8 mouse cellular contexts compared by ENCODE assay signal in genomic region chr5:35893805-35894260, GRCm38 (mm10). TPM values are rescaled to one million over a fixed set of nuclear protein-coding genes. Genes with fewer than 3 reads are reported as not detected.
DNase-seq lines count a peak whose midpoint lies in the region; ATAC-seq and TF ChIP-seq lines count a peak whose summit lies in the region.

No protein-coding gene starts in this region.

- H3K79me2 ChIP-seq in heart, adult 2 months (replicated peaks; ENCODE audit: control insufficient read depth, insufficient read depth, low read length): peaks cover 1% of the 10 kb centered on the region; the same call in 1 of the 2 replicates

- TF ChIP-seq CTCF in heart, adult 2 months (IDR thresholded peaks at IDR 0.05): peak; percentile 81

- TF ChIP-seq EP300 in heart, adult 2 months (IDR thresholded peaks at IDR 0.05; ENCODE audit: insufficient read depth, low read depth, low read length): 0 out of 2 replicates have a peak, but pooled peaks have one; percentile 7

- TF ChIP-seq POLR2A in heart, adult 2 months (IDR thresholded peaks at IDR 0.05; ENCODE audit: insufficient read depth, low read depth, low read length): peak; percentile 23; the same call in 1 of the 2 replicates

- H3K27me3 ChIP-seq in embryonic facial prominence, embryonic 10.5 days (replicated peaks; ENCODE audit: low read depth, poor library complexity, severe bottlenecking): peaks cover 15% of the 10 kb centered on the region
- H3K27me3 ChIP-seq in heart, adult 2 months (ENCODE audit: control insufficient read depth, insufficient read depth, low read length): no peaks in the 10 kb centered on the region
- 0 out of 2 replicates have a peak, but pooled peaks cover 4% of the 10 kb centered on the region for H3K27me3 ChIP-seq in limb, embryonic 15.5 days
- no peaks in the 10 kb centered on the region for H3K27me3 ChIP-seq in midbrain, embryonic 15.5 days (replicated peaks)

- under 1% methylated on average over 21 of the region's 21 CpGs for WGBS in embryonic facial prominence, embryonic 10.5 days
- under 1% methylated on average over 21 of the region's 21 CpGs for WGBS in heart, adult 2 months
- 0% methylated on average over 21 of the region's 21 CpGs for WGBS in limb, embryonic 15.5 days
- WGBS in midbrain, embryonic 15.5 days: under 1% methylated on average over 21 of the region's 21 CpGs

- H3K27ac ChIP-seq in embryonic facial prominence, embryonic 10.5 days (replicated peaks): peak overlapping the region; percentile 89
- peak overlapping the region; percentile 93 for H3K27ac ChIP-seq in heart, adult 2 months
- peak overlapping the region; percentile 85 for H3K27ac ChIP-seq in limb, embryonic 15.5 days
- H3K27ac ChIP-seq in midbrain, embryonic 15.5 days: peak overlapping the region; percentile 86

- DNase-seq in layer of hippocampus, adult 11-12 months (ENCODE audit: low spot score): peak; percentile 59
- no peak for DNase-seq in layer of hippocampus, adult 9-10 months (ENCODE audit: low spot score)
- DNase-seq in embryonic facial prominence, embryonic 10.5 days (ENCODE audit: low spot score): peak; percentile 68
- DNase-seq in heart, adult 2 months: peak; percentile 77 to 83
- DNase-seq in kidney, adult 18-20 months: peak; percentile 76
- peak; percentile 18 to 52 for DNase-seq in spleen, postnatal 10 days (ENCODE audit: low spot score in 2 of 2)

- peaks cover 10% of the 10 kb centered on the region; the same call in 1 of the 2 replicates for H3K36me3 ChIP-seq in embryonic facial prominence, embryonic 10.5 days (replicated peaks)
- peaks cover 7% of the 10 kb centered on the region for H3K36me3 ChIP-seq in heart, adult 2 months (ENCODE audit: control insufficient read depth, insufficient read depth, low read length)
- H3K36me3 ChIP-seq in limb, embryonic 15.5 days: no peaks in the 10 kb centered on the region
- H3K36me3 ChIP-seq in midbrain, embryonic 15.5 days (replicated peaks): no peaks in the 10 kb centered on the region

- peaks cover 44% of the 10 kb centered on the region for H3K4me1 ChIP-seq in embryonic facial prominence, embryonic 10.5 days
- H3K4me1 ChIP-seq in heart, adult 2 months (ENCODE audit: control insufficient read depth, insufficient read depth, low read length): peaks cover 20% of the 10 kb centered on the region
- H3K4me1 ChIP-seq in limb, embryonic 15.5 days: peaks cover 42% of the 10 kb centered on the region
- H3K4me1 ChIP-seq in midbrain, embryonic 15.5 days: peaks cover 49% of the 10 kb centered on the region

- H3K9me3 ChIP-seq in embryonic facial prominence, embryonic 10.5 days: no peaks in the 10 kb centered on the region
- no peaks in the 10 kb centered on the region for H3K9me3 ChIP-seq in limb, embryonic 15.5 days
- no peaks in the 10 kb centered on the region for H3K9me3 ChIP-seq in midbrain, embryonic 15.5 days

- peak overlapping the region; percentile 74 for H3K4me3 ChIP-seq in embryonic facial prominence, embryonic 10.5 days
- H3K4me3 ChIP-seq in heart, adult 2 months: peak overlapping the region; percentile 82
- H3K4me3 ChIP-seq in limb, embryonic 15.5 days: peak overlapping the region; percentile 97
- peak overlapping the region; percentile 80 for H3K4me3 ChIP-seq in midbrain, embryonic 15.5 days

- intact Hi-C loops in heart, adult 2 months (cut with DNase I): loop anchor here (1.0 to 2.0 kb wide), 2 partner anchors 14 to 27 kb away; no protein-coding TSS in a partner anchor

- H3K4me2 ChIP-seq in limb, embryonic 15.5 days: peak overlapping the region; percentile 83
- H3K4me2 ChIP-seq in midbrain, embryonic 15.5 days: peak overlapping the region; percentile 93

- ATAC-seq in limb, embryonic 15.5 days (ENCODE audit: insufficient number of reproducible peaks, low FRiP score, low TSS enrichment, low read depth): no peak
- peak; percentile 70 for ATAC-seq in midbrain, embryonic 15.5 days (replicated peaks)

- H3K9ac ChIP-seq in heart, adult 2 months (ENCODE audit: low read depth, low read length): peak overlapping the region; percentile 94
- peak overlapping the region; percentile 96 for H3K9ac ChIP-seq in limb, embryonic 15.5 days
- H3K9ac ChIP-seq in midbrain, embryonic 15.5 days: peak overlapping the region; percentile 94

RNA-seq across cellular contexts. Expression of gene Afap1, which starts 0.7 kb away (rescaled TPM):
- 26.6 and 26.8 TPM in 2 replicates for polyA plus RNA-seq in embryonic facial prominence, embryonic 10.5 days (2016; fragmentation: Nextera tagmentation; extraction: Ambion mirVana)
- 10 to 100 TPM; 18.7 to 20.6 TPM for total RNA-seq in heart, adult 2 months (2021)
- polyA plus RNA-seq in heart, adult 2 months (2012; rRNA removed): 11.5 and 13.6 TPM in 2 replicates
- 21.6 and 23.2 TPM in 2 replicates for polyA plus RNA-seq in limb, embryonic 15.5 days (2015; fragmentation: Nextera tagmentation; extraction: Ambion mirVana)
- 71.1 and 76.9 TPM in 2 replicates for polyA plus RNA-seq in midbrain, embryonic 15.5 days (2015; fragmentation: Nextera tagmentation; extraction: Ambion mirVana)
